Mouse (Mus musculus): ENCODE measurements at regions not wholly inside any gene's neighbourhood (a gene's known extent, or its start where the extent isn't known, plus 50 kb on each side); places are given as distances from the start of the nearest gene placed in this dataset.

- in situ Hi-C loops (cut with MboI; ENCODE audit: low pct_unique_long_range_greater_than_20kb), result no loop called here
- ATAC-seq (no peak), DNase-seq (ENCODE audit: low read depth, low spot score) (no peak)
- H3K27me3 ChIP-seq, result no peaks in the 10 kb centered on the region
- no peak for TF ChIP-seq CTCF (IDR thresholded peaks at IDR 0.05)
- CTCF ChIA-PET, result no interaction called here
- POLR2A ChIA-PET, result no interaction called here
These were observed 179.5 kb downstream of the Cxxc4 start for GRCm38 (mm10) chr3:134415606-134416328.

DNA sequence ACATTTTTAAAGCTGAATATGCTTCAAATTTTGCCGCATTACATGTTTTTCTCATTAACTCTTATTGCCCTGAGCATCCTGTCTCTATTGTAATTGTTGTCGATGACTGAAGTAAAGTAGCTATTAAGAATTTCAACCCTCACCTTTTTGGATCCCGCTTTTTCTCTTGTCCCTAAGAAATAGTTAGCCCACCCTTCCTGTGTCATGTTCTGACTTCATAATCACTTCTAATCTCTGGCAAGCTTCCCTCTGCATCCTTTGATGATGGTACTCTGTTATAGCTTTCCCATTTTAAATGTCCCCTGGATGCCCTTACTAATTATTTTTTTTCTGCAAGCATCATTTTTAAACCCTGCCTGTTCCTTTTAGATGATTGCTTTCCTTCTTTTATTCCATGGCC is 191.3 kb downstream of the Cxxc4 start:
- TF ChIP-seq CTCF (IDR thresholded peaks at IDR 0.05), result no peak
- in situ Hi-C loops (cut with MboI; ENCODE audit: low pct_unique_long_range_greater_than_20kb), result no loop called here
- DNase-seq (ENCODE audit: low read depth, low spot score), result no peak
- H3K27me3 ChIP-seq, result no peaks in the 10 kb centered on the region
- no peak for ATAC-seq
- POLR2A ChIA-PET, result no interaction called here
- CTCF ChIA-PET, result no interaction called here

DNA sequence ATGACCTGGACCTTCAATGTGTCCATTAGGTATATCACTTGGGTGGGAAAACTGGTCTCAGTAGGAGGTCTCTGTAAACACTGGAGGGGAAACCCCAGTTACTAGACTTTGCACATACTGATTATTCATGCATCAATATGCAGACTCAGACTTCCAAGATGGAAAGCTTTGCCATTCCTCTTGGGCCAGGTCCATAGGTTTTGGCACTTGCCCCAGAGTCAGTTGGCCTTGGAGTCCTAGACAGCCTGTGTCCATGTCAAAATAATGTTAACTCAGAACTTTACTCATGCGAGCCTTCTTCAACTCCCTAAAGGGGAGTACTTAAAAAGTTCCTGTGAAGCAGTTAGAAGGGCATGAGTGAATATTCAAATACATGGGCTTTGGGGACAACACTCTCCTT is 230.3 kb downstream of the Cxxc4 start:
- POLR2A ChIA-PET, result no interaction called here
- H3K27me3 ChIP-seq, result no peaks in the 10 kb centered on the region
- DNase-seq (ENCODE audit: low read depth, low spot score), result no peak
- in situ Hi-C loops (cut with MboI; ENCODE audit: low pct_unique_long_range_greater_than_20kb), result no loop called here
- CTCF ChIA-PET, result no interaction called here
- TF ChIP-seq CTCF (IDR thresholded peaks at IDR 0.05), result no peak
- no peak for ATAC-seq

- ChIA-PET POLR2A (no interaction called here), CTCF (no interaction called here)
- DNase-seq (ENCODE audit: low read depth, low spot score) (no peak), ATAC-seq (no peak)
- in situ Hi-C loops (cut with MboI; ENCODE audit: low pct_unique_long_range_greater_than_20kb), result no loop called here
- H3K27me3 ChIP-seq, result no peaks in the 10 kb centered on the region
- no peak for TF ChIP-seq CTCF (IDR thresholded peaks at IDR 0.05)
These were observed 251.0 kb downstream of the Cxxc4 start for GRCm38 (mm10) chr3:134487280-134487679.

DNA sequence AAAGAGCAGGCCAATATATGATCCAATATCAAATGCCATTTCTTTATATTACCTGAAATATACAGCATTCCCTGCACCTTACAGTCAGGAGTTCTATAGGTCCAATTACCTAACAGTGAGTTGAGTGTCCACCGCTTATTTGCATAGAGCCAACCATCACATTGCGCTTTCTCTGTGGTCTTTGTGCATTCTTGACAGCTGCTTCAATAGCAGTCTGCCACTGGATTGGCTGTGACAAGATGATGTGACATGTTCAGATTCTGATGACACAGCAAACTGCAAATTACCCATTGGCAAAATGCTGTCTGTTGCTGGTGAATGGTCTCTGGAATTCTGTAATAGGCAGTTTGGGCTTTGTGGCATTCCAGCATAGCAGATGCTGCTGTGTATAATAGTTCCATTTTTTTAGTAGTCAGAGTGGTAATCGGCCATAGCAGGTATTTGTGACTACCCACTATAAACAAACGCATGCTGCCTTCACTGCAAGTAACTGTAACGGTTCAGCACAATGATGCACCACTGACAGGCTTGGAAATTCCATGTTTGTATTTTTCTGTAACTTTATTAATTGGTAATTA is 253.8 kb downstream of the Cxxc4 start:
- H3K27me3 ChIP-seq, result no peaks in the 10 kb centered on the region
- CTCF ChIA-PET, result no interaction called here
- DNase-seq (ENCODE audit: low read depth, low spot score), result no peak
- ATAC-seq, result no peak
- in situ Hi-C loops (cut with MboI; ENCODE audit: low pct_unique_long_range_greater_than_20kb), result no loop called here
- no peak for TF ChIP-seq CTCF (IDR thresholded peaks at IDR 0.05)
- POLR2A ChIA-PET, result no interaction called here

DNA sequence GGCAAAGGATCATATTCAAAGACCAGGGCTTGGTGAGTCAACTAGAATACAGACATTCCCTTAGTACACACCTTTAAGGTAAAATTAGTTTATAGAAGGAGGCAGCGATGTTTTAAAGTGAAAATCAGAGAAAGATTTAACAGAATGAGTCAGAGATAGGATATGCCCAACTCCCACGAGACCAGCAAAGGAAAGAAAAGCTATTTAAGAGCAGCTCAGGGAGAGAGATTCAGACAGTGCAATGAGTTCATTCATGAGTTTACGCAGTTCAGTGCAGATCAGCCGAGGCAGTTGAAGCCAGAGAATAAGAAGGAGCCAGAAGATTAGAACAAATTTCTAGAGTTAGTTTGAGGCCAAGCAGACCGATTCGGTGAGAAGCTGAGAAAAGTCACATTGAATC is 273.4 kb downstream of the Cxxc4 start:
- TF ChIP-seq CTCF (IDR thresholded peaks at IDR 0.05), result no peak
- ChIA-PET POLR2A (no interaction called here), CTCF (no interaction called here)
- in situ Hi-C loops (cut with MboI; ENCODE audit: low pct_unique_long_range_greater_than_20kb), result no loop called here
- DNase-seq (ENCODE audit: low read depth, low spot score) (no peak), ATAC-seq (no peak)
- H3K27me3 ChIP-seq, result no peaks in the 10 kb centered on the region

- DNase-seq (ENCODE audit: low read depth, low spot score) (no peak), ATAC-seq (no peak)
- no peaks in the 10 kb centered on the region for H3K27me3 ChIP-seq
- in situ Hi-C loops (cut with MboI; ENCODE audit: low pct_unique_long_range_greater_than_20kb), result no loop called here
- POLR2A ChIA-PET, result no interaction called here
- no peak for TF ChIP-seq CTCF (IDR thresholded peaks at IDR 0.05)
- CTCF ChIA-PET, result no interaction called here
These were observed 289.5 kb downstream of the Cxxc4 start for GRCm38 (mm10) chr3:134525795-134526194.

DNA sequence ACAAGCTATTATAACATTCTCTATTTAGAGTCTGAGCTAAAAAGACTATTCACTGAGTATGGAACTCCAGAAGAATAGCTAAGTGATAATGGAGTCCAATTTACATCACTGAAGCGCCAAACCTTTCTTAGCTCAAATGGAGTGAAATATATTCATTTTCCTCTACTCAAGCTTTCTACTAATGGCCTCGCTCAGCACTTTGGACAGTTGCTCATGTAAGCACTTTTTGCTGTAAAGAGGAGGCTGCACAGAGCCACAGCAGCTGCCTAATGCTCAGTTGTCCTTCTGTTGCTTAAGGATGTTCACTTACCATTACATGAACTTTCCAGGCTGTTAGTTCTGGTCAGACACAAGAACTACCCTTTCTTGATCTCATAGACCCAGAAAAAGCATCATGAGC is 268.7 kb upstream of the Tacr3 start:
- POLR2A ChIA-PET, result no interaction called here
- DNase-seq (ENCODE audit: low read depth, low spot score) (no peak), ATAC-seq (no peak)
- CTCF ChIA-PET, result interaction anchor here (1.7 kb wide), 1 partner anchor 11 kb away, joined by 5 read pairs; no protein-coding TSS in a partner anchor
- TF ChIP-seq CTCF (IDR thresholded peaks at IDR 0.05), result no peak
- no peaks in the 10 kb centered on the region for H3K27me3 ChIP-seq
- in situ Hi-C loops (cut with MboI; ENCODE audit: low pct_unique_long_range_greater_than_20kb), result no loop called here

DNA sequence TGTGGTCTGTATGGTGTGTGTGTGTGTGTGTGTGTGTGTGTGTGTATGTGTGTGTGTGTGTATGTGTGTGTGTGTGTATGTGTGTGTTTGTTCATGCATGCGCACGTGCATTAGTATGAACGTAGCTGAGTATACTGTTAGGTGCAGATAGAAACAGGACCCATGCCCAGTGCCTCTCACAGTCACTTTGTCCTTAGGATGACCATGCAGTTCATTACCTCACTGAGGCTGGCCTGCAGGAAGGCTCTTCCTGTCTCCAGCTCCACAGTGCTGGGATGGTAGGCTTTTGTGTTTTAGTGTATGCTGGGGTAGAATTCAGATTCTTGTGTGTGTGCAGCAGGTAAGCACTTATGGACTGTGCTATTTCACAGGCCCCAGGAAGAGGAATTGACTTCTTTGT is 250.0 kb upstream of the Tacr3 start:
- ATAC-seq, result no peak
- H3K27me3 ChIP-seq, result no peaks in the 10 kb centered on the region
- TF ChIP-seq CTCF (IDR thresholded peaks at IDR 0.05), result no peak
- CTCF ChIA-PET, result no interaction called here
- no peak for DNase-seq (ENCODE audit: low read depth, low spot score)
- POLR2A ChIA-PET, result no interaction called here
- in situ Hi-C loops (cut with MboI; ENCODE audit: low pct_unique_long_range_greater_than_20kb), result no loop called here

DNA sequence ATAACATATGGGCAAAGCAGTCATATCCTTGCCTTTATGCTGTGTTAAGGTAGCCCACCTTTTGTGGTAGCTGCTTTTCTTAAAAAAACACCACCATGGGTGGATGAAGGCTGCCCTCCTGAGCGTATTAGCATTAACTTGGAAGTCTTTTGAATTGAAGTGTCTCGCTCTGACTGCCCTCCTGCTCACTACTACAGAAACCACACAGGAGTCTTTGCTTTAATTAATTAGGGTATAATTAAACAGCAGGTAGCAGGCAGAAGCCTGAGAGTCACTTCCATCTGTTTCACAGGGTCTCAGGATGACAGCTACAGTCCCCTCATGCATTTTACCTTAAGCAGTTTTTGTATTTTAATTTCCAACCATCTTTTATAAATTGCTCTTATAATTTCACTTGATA is 240.2 kb upstream of the Tacr3 start:
- POLR2A ChIA-PET, result no interaction called here
- no peak for ATAC-seq
- TF ChIP-seq CTCF (IDR thresholded peaks at IDR 0.05), result no peak

DNA sequence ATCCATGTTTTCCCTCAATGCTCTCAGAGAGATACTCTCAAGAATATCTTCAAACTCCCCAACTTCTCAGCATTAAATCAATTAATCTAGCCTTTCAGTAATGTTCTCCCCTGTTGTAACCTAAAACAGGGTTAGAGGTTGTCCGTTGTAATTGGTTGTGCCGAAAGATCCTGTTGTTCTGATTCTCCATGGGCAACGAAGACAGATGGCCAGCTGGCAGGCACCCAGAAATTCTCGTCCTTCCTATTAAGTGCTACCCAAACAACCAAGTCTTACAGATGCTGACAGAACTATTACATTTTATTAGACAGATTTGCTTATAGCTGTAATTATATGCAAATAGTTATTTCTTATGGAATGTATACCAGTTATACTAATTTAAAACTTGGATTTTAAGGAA is 225.9 kb upstream of the Tacr3 start:
- in situ Hi-C loops (cut with MboI; ENCODE audit: low pct_unique_long_range_greater_than_20kb), result no loop called here
- DNase-seq (ENCODE audit: low read depth, low spot score), result no peak
- POLR2A ChIA-PET, result no interaction called here
- H3K27me3 ChIP-seq, result no peaks in the 10 kb centered on the region
- CTCF ChIA-PET, result no interaction called here
- no peak for ATAC-seq
- no peak for TF ChIP-seq CTCF (IDR thresholded peaks at IDR 0.05)

More for the DNA sequence above, 240.2 kb upstream of the Tacr3 start:
- no peaks in the 10 kb centered on the region for H3K27me3 ChIP-seq
- DNase-seq (ENCODE audit: low read depth, low spot score), result no peak
- in situ Hi-C loops (cut with MboI; ENCODE audit: low pct_unique_long_range_greater_than_20kb), result no loop called here
- CTCF ChIA-PET, result no interaction called here

DNA sequence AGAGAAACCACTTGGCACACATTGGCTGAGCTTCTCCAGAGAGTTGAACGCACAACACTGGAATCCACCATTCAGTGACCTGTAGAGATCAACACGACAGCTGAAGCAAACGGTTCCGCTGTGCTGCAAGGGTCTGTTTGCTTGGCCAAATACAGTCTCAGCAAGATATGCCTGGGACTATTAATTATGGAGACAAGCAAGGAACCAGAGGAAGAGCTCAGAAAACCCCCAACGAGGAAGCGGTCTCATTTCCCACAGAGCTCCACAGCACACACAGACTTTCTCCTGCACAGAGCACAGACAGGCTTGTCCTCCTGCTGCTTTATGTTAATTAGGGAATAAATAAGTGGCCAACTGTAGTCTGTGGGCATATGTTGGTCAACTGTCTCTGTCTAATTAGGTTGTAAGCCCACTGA is 223.4 kb upstream of the Tacr3 start:
- ATAC-seq, result no peak
- no peaks in the 10 kb centered on the region for H3K27me3 ChIP-seq
- ChIA-PET CTCF (interaction anchor here (1.2 kb wide), 1 partner anchor 13 kb away, joined by 3 read pairs; no protein-coding TSS in a partner anchor), POLR2A (no interaction called here)
- DNase-seq (ENCODE audit: low read depth, low spot score), result no peak
- in situ Hi-C loops (cut with MboI; ENCODE audit: low pct_unique_long_range_greater_than_20kb), result no loop called here
- no peak for TF ChIP-seq CTCF (IDR thresholded peaks at IDR 0.05)
